Mouse (Mus musculus) brain, embryonic 14.5 days (tissue): Measurements from ENCODE around the gene Ebpl. TPM values are rescaled to one million over a fixed set of nuclear protein-coding genes. Genes with fewer than 3 reads are reported as not detected.

Experiments
- DNase-seq: peaks from one replicate; pipeline ENCODE4 v3.0.0-alpha.2; 2011; ENCODE audit warnings: low read depth
- CTCF ChIP-seq: fragments of 200-500 bp; IDR thresholded peaks from 2 replicates; pipeline ENCODE4 v1.5.1; 2012; ENCODE audit warnings: inconsistent platforms, mild to moderate bottlenecking, moderate library complexity, borderline replicate concordance; ENCODE audit not compliant: insufficient read depth, insufficient read length; ENCODE audit errors: extremely low read depth
- POLR2A ChIP-seq: fragments of 200-500 bp; IDR thresholded peaks from 2 replicates; pipeline ENCODE4 v1.6.1; 2012; ENCODE audit warnings: mild to moderate bottlenecking, inconsistent platforms, borderline replicate concordance; ENCODE audit not compliant: poor library complexity, insufficient read depth, insufficient read length, severe bottlenecking; ENCODE audit errors: extremely low read depth
- polyA plus RNA-seq: library from polyadenylated mRNA; depleted of rRNA; stranded (reverse); fragments of >200 nt; gene quantifications from 2 replicates; pipeline ENCODE4 v1.2.3, GENCODE M21; 2012

Ebpl gene
- polyA plus RNA-seq, 1 experiment: 4.2 TPM

- DNase-seq: no peak
- TF ChIP-seq POLR2A (no peak), CTCF (no peak)
Measured at GRCm38 (mm10) chr14:61322740-61323139, 37.5 kb downstream of the Ebpl start.

DNA sequence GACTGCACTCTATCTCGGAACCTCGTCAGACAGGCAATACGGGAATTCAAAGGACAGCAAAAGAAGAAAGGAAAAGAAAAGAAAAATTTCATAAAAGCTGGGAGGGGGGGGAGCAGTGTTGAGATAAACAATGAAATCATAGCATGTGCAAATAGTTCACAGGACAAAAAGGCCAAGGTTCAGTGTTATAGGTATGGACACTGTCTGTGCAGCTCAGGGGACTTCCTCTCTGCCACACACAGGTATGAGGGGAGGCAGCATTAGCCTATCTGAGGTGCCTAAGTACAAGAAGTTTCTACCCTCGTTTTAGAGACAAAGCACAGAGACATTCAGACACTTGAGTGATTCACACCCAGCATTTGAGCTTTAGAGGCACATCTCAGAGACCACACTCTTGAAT lies 39.0 kb downstream of the Ebpl start:
- no peak for TF ChIP-seq CTCF
- no peak for TF ChIP-seq POLR2A
- no peak for DNase-seq

GRCm38 (mm10) chr14:61320765-61321164 lies 39.5 kb downstream of the Ebpl start:
- TF ChIP-seq POLR2A (no peak), CTCF (no peak)
- DNase-seq: no peak

- no peak for TF ChIP-seq POLR2A
- peak; percentile 71 for TF ChIP-seq CTCF
- peak; percentile 72 for DNase-seq
Measured at GRCm38 (mm10) chr14:61316861-61317260, 43.4 kb downstream of the Ebpl start.

GRCm38 (mm10) chr14:61310963-61311362 lies 49.3 kb downstream of the Ebpl start:
- peak; percentile 68 for DNase-seq
- TF ChIP-seq POLR2A (no peak), CTCF (no peak)

DNA sequence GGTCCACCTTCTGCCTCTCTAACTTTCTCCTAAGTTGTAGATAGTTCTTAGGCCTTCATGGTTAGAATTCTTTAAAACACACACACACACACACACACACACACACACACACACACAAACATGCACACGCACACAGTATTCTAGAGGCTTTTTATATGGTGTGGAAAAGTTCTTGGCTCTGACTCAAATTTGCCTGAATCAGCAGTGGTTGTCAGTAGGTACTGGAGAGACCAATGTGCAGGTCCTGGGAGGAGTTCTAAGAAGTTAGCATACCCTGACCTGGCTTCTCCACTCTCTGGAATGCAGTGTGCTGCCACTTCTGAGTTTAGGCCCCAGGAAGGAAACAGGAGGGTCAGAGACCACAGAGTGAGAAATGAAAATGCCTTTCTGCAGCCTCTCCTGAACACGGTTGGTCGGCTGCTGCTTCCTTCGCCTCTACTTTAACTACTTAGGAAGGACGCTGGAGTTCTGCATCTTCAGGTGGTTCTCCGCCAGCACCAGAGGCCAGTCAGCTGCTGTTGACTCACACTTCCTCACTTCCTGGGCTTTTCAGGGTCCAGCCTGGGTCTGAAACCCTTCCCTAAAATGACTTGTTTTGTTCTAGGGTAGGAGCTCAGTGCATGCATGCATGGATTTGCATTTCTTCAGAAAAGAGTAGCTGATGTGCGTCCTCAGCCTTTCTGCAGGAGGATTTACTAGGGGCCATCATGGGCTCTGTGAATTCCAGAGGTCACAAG lies 50.0 kb downstream of the Ebpl start:
- TF ChIP-seq CTCF (no peak), POLR2A (no peak)

GRCm38 (mm10) chr14:61309593-61309992 lies 50.6 kb downstream of the Ebpl start, which contains the start of gene Arl11:
Arl11 (plus strand) TSS chr14:61309753.
- no peak for TF ChIP-seq POLR2A
- DNase-seq: no peak

More for the DNA sequence above, 50.0 kb downstream of the Ebpl start:
- no peak for DNase-seq

DNA sequence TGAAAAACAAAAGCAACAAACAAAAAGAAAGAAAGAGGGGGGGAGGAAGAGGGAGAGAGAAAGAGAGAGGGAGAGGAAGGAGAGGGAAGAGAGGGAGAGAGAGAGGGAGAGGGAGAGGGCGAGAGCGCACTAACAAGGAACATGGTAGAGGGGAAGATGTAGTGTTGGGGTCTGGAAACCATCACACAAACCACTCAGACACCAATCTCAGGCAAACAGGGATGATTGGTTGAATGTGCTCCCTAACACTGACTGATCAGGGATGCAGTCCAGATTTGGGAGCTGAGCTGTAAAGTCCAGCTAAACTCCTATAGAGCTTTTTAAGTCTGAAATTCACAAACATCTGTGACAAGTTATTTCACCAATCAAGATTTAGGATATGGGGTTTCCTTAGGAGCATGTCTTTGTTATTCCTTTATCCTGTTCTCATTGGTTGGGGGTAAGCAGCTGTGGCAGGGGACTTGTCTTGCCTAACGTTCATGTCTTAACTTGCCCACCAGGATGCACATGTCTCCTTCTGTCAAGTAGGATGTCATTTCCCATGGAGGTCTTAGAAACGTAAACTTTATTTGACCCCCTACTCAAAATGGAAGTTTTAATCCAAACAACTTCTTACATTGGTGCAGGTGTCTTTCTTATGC lies 56.1 kb downstream of the Ebpl start:
- no peak for TF ChIP-seq CTCF
- TF ChIP-seq POLR2A: no peak
- no peak for DNase-seq

GRCm38 (mm10) chr14:61302428-61302827 lies 57.8 kb downstream of the Ebpl start:
- DNase-seq: no peak
- TF ChIP-seq POLR2A (no peak), CTCF (no peak)

DNA sequence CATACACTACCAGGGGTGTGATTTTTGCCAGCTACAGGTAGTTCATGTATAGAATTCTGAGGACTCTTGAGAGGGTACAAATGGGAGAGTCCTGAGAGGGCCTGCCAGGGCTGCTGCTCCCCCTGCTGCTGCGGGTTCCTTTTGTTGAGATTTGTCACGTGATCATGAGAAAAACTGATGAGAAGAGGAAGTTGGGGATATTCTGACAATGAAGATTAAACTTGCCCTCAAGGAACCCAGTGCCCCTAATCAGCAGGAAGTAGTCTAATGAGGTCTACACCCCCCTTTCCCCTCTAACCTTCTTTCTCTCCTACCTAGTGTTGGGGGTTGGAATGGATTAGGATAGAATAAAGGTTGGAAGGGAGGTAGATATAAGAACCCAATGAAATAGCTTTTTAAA lies 58.9 kb downstream of the Ebpl start:
- DNase-seq: no peak
- TF ChIP-seq POLR2A: no peak
- no peak for TF ChIP-seq CTCF

DNA sequence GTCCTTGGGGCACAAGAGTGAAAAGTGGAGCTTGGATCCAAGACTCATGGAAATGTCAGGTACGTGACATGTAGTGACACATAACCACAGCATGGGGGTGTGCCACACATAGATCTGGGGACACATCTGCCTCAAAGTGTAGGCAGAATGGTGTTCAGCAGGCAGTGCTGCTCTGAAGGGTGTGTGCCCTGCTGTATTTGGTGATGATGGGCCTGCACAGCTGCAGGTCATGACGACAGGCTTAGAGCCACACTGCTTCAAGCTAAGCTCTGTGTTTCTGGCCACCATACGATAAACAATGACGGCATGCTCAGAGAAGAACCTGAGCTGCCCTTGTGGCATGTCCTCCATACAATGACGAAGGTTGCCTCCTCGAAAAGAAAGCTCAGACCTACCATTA lies 60.4 kb downstream of the Ebpl start:
- no peak for DNase-seq
- TF ChIP-seq CTCF: no peak
- no peak for TF ChIP-seq POLR2A

GRCm38 (mm10) chr14:61294738-61295079 lies 65.5 kb downstream of the Ebpl start:
- peak; percentile 72 for DNase-seq
- TF ChIP-seq POLR2A (no peak), CTCF (peak; percentile 69; the same call in 1 of the 2 replicates)
